Mouse (Mus musculus): ENCODE measurements around the gene P2rx3.

DNA sequence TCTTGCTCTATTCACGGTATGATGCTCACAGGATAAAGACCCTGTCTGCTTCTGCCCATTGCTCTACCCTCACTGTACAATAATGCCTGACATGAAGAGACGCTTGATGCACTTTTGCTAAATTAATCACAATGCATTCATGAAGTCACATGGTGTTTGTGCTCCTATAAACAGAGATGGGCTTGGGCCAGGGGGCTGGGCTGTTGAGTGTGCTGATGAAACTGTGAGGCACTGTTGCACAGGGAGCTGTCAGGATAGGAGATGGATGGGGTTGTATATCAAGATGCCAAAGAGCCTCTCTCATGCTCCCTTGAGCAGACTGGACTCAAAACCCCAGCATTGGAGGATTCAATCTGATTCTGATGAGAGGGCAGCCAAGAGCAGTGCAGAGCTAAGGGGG is 4.1 kb downstream of the P2rx3 start:
- TF ChIP-seq CTCF (IDR thresholded peaks at IDR 0.05; ENCODE audit: low read depth, low read length) (no peak), POLR2A (IDR thresholded peaks at IDR 0.05; ENCODE audit: borderline replicate concordance, low read depth, low read length) (no peak)

Data from bone marrow macrophage, adult 2 months (primary cell).